Mouse (Mus musculus) spleen, adult 2 months (tissue): ENCODE data around the gene Tln1. TPM values are rescaled to one million over a fixed set of nuclear protein-coding genes. Genes with fewer than 3 reads are reported as not detected.
A peak's percentile ranks its signal among the peaks of the same experiment; 100 is the strongest.

Source experiments
- DNase-seq, 2 experiments: peaks; one replicate each; pipeline versions ENCODE4 v3.0.0 to v3.0.0-alpha.2; 2012 to 2021; ENCODE audit warnings: low spot score in 2 of 2, low read depth in 1 of 2
- H3K27ac ChIP-seq: fragments of 200-500 bp; 2 replicates; pipeline ENCODE4 v1.5.1; 2012; ENCODE audit warnings: low read length, inconsistent platforms; ENCODE audit not compliant: insufficient read depth
- H3K27me3 ChIP-seq: fragments of 200-500 bp; 2 replicates; pipeline ENCODE4 v1.6.1; 2012; ENCODE audit warnings: mild to moderate bottlenecking, moderate library complexity, low read length, inconsistent platforms; ENCODE audit not compliant: control insufficient read depth, insufficient read depth
- H3K36me3 ChIP-seq: fragments of 200-500 bp; 2 replicates; pipeline ENCODE4 v1.6.1; 2012; ENCODE audit warnings: mild to moderate bottlenecking, low read length, inconsistent platforms; ENCODE audit not compliant: control insufficient read depth, insufficient read depth
- H3K4me1 ChIP-seq: fragments of 200-500 bp; 2 replicates; pipeline ENCODE4 v1.6.1; 2011; ENCODE audit warnings: inconsistent platforms; ENCODE audit not compliant: control insufficient read depth, insufficient read depth, insufficient read length
- H3K4me3 ChIP-seq: fragments of 200-500 bp; 2 replicates; pipeline ENCODE4 v1.5.1; 2011; ENCODE audit warnings: mild to moderate bottlenecking, inconsistent platforms; ENCODE audit not compliant: insufficient read depth, insufficient read length; ENCODE audit errors: extremely low read depth
- CTCF ChIP-seq: fragments of 200-500 bp; IDR thresholded peaks from 2 replicates; pipeline ENCODE4 v1.5.1; 2011; ENCODE audit warnings: mild to moderate bottlenecking, inconsistent platforms; ENCODE audit not compliant: insufficient read depth, insufficient read length, insufficient replicate concordance; ENCODE audit errors: extremely low read depth
- POLR2A ChIP-seq: fragments of 200-500 bp; IDR thresholded peaks from 2 replicates; pipeline ENCODE4 v1.6.1; 2011; ENCODE audit warnings: low read depth, low read length, inconsistent platforms
- WGBS: fragments of 180-500 bp; shearing (Covaris S2); methylation state at CpG from one replicate; pipeline ENCODE4 v1.1.7; 2018; 5-methylcytosine and 5-hydroxymethylcytosine counted together
- polyA plus RNA-seq: library from polyadenylated mRNA; depleted of rRNA; stranded (reverse); fragments of >200 nt; gene quantifications from 2 replicates; pipeline ENCODE4 v1.2.3, GENCODE M21; 2012

The Tln1 gene
- polyA plus RNA-seq, 1 experiment: 163 TPM

- TF ChIP-seq CTCF (no peak), POLR2A (no peak)
- peaks cover 5% of the 10 kb centered on the region; the same call in 1 of the 2 replicates for H3K4me1 ChIP-seq
- H3K4me3 ChIP-seq: no peak overlapping the region
- no peak for DNase-seq
- H3K27me3 ChIP-seq: no peaks in the 10 kb centered on the region
- no peaks in the 10 kb centered on the region for H3K36me3 ChIP-seq
- H3K27ac ChIP-seq: no peak overlapping the region
- 91% methylated on average over 8 of the region's 8 CpGs for WGBS
These were observed 56.4 kb downstream of the Tln1 start for GRCm38 (mm10) chr4:43506074-43506473.

GRCm38 (mm10) chr4:43504269-43504668 is 58.2 kb downstream of the Tln1 start:
- H3K27me3 ChIP-seq: no peaks in the 10 kb centered on the region
- no peak overlapping the region for H3K4me3 ChIP-seq
- 37% methylated on average over 4 of the region's 4 CpGs for WGBS

GRCm38 (mm10) chr4:43503506-43503905 is 59.0 kb downstream of the Tln1 start:
- 89% methylated on average over 6 of the region's 6 CpGs for WGBS
- H3K4me3 ChIP-seq: no peak overlapping the region
- no peak overlapping the region for H3K27ac ChIP-seq
- H3K4me1 ChIP-seq: peaks cover 16% of the 10 kb centered on the region
- no peak for TF ChIP-seq CTCF
- no peak for TF ChIP-seq POLR2A
- DNase-seq: no peak
- no peaks in the 10 kb centered on the region for H3K36me3 ChIP-seq
- H3K27me3 ChIP-seq: no peaks in the 10 kb centered on the region

More at GRCm38 (mm10) chr4:43504269-43504668, 58.2 kb downstream of the Tln1 start:
- DNase-seq: no peak
- H3K27ac ChIP-seq: no peak overlapping the region
- no peaks in the 10 kb centered on the region for H3K36me3 ChIP-seq
- no peak for TF ChIP-seq CTCF
- no peak for TF ChIP-seq POLR2A
- peaks cover 10% of the 10 kb centered on the region for H3K4me1 ChIP-seq

GRCm38 (mm10) chr4:43503041-43503440 is 59.5 kb downstream of the Tln1 start:
- DNase-seq: no peak
- Histone ChIP-seq H3K4me3 (no peak overlapping the region), H3K4me1 (peaks cover 18% of the 10 kb centered on the region), H3K27me3 (no peaks in the 10 kb centered on the region), H3K36me3 (no peaks in the 10 kb centered on the region), H3K27ac (no peak overlapping the region)
- 87% methylated on average over 2 of the region's 2 CpGs for WGBS
- no peak for TF ChIP-seq CTCF
- no peak for TF ChIP-seq POLR2A

- peak in 1 of 2 experiments; percentile 47 for DNase-seq
- no peaks in the 10 kb centered on the region for H3K27me3 ChIP-seq
- H3K4me1 ChIP-seq: peaks cover 14% of the 10 kb centered on the region
- H3K36me3 ChIP-seq: 0 out of 2 replicates have a peak, but pooled peaks cover 2% of the 10 kb centered on the region
- H3K27ac ChIP-seq: peak within 1 kb of the TSS; percentile 8; the same call in 1 of the 2 replicates
- no peak for TF ChIP-seq POLR2A
- 7% methylated on average over 50 of the region's 50 CpGs for WGBS
- peak within 1 kb of the TSS; percentile 62 for H3K4me3 ChIP-seq
These were observed 62.8 kb downstream of the Tln1 start, which contains the start of gene Arhgef39 for GRCm38 (mm10) chr4:43499407-43500333. Gene Arhgef39 (minus strand): TSS chr4:43499695.

- Histone ChIP-seq H3K27ac (no peak overlapping the region), H3K4me3 (peak overlapping the region; percentile 62), H3K4me1 (peaks cover 14% of the 10 kb centered on the region), H3K36me3 (0 out of 2 replicates have a peak, but pooled peaks cover 2% of the 10 kb centered on the region), H3K27me3 (no peaks in the 10 kb centered on the region)
- DNase-seq: no peak
- 6% methylated on average over 8 of the region's 8 CpGs for WGBS
- no peak for TF ChIP-seq POLR2A
- no peak for TF ChIP-seq CTCF
These were observed 63.5 kb downstream of the Tln1 start for GRCm38 (mm10) chr4:43498983-43499382.

- Histone ChIP-seq H3K27ac (no peak overlapping the region), H3K4me3 (no peak overlapping the region), H3K36me3 (0 out of 2 replicates have a peak, but pooled peaks cover 2% of the 10 kb centered on the region), H3K4me1 (peaks cover 14% of the 10 kb centered on the region), H3K27me3 (no peaks in the 10 kb centered on the region)
- TF ChIP-seq POLR2A (no peak), CTCF (no peak)
- DNase-seq: no peak
- 68% methylated on average over 4 of the region's 4 CpGs for WGBS
These were observed 64.5 kb downstream of the Tln1 start for GRCm38 (mm10) chr4:43497946-43498345.
